Mouse (Mus musculus) forebrain, embryonic 16.5 days (tissue): ENCODE data around the gene Hist2h2ab. TPM values are rescaled to one million over a fixed set of nuclear protein-coding genes. Genes with fewer than 3 reads are reported as not detected.

Experiments used
- ATAC-seq: fragments of 200-750 bp; cut with Nextera tagmentation; 2 replicates; pipeline ENCODE4 v1.8.0; 2017; ENCODE audit warnings: mild to moderate bottlenecking, moderate library complexity
- H3K27ac ChIP-seq: fragments of 300-500 bp; sonication (generic); 2 replicates; pipeline ENCODE4 v1.5.1; 2014; ENCODE audit warnings: low read length, control low read depth
- H3K27me3 ChIP-seq: fragments of 300-500 bp; sonication (generic); replicated peaks from 2 replicates; pipeline ENCODE4 v1.6.1; 2014; ENCODE audit warnings: low read length; ENCODE audit not compliant: control insufficient read depth, insufficient read depth
- H3K36me3 ChIP-seq: fragments of 300-500 bp; sonication (generic); 2 replicates; pipeline ENCODE4 v1.6.1; 2014; ENCODE audit not compliant: control insufficient read depth, insufficient read depth
- H3K4me1 ChIP-seq: fragments of 300-500 bp; sonication (generic); replicated peaks from 2 replicates; pipeline ENCODE4 v1.6.1; 2014; ENCODE audit warnings: low read length; ENCODE audit not compliant: control insufficient read depth, insufficient read depth
- H3K4me2 ChIP-seq: fragments of 300-500 bp; sonication (generic); 2 replicates; pipeline ENCODE4 v1.6.1; 2014; ENCODE audit warnings: mild to moderate bottlenecking, low read length, control low read depth
- H3K4me3 ChIP-seq: fragments of 300-500 bp; sonication (generic); replicated peaks from 2 replicates; pipeline ENCODE4 v1.5.1; 2014; ENCODE audit warnings: mild to moderate bottlenecking, low read length, control low read depth
- H3K9ac ChIP-seq: fragments of 300-500 bp; sonication (generic); replicated peaks from 2 replicates; pipeline ENCODE4 v1.6.1; 2014; ENCODE audit warnings: low read depth, low read length, control low read depth
- H3K9me3 ChIP-seq: fragments of 300-500 bp; sonication (generic); 2 replicates; pipeline ENCODE4 v1.6.1; 2016; ENCODE audit warnings: low read length; ENCODE audit not compliant: control insufficient read depth
- WGBS: fragments of 180-500 bp; shearing (Covaris S2); extraction: QIAGEN DNeasy Blood & Tissue Kit; methylation state at CpG from one replicate; pipeline ENCODE4 v1.1.7; 2014; 5-methylcytosine and 5-hydroxymethylcytosine counted together
- polyA plus RNA-seq: library from polyadenylated mRNA; unstranded; fragments of >200 nt; fragmentation: Nextera tagmentation; extraction: Ambion mirVana; gene quantifications from 2 replicates; pipeline ENCODE4 v1.2.1, GENCODE M21; 2015

Hist2h2ab gene
- polyA plus RNA-seq, 1 experiment from 2014 or later: not detected

GRCm38 (mm10) chr3:96250890-96251289 lies 31.2 kb downstream of the Hist2h2ab start:
- H3K9ac ChIP-seq: no peak overlapping the region
- ATAC-seq: no peak
- H3K4me3 ChIP-seq: no peak overlapping the region
- no peak overlapping the region for H3K4me2 ChIP-seq
- no peaks in the 10 kb centered on the region for H3K36me3 ChIP-seq
- peaks cover 5% of the 10 kb centered on the region for H3K4me1 ChIP-seq
- no peaks in the 10 kb centered on the region for H3K9me3 ChIP-seq
- H3K27ac ChIP-seq: no peak overlapping the region
- 70% methylated on average over 3 of the region's 3 CpGs for WGBS
- no peaks in the 10 kb centered on the region for H3K27me3 ChIP-seq

GRCm38 (mm10) chr3:96251787-96252186 lies 32.1 kb downstream of the Hist2h2ab start:
- Histone ChIP-seq H3K27ac (no peak overlapping the region), H3K9ac (no peak overlapping the region), H3K4me1 (peaks cover 5% of the 10 kb centered on the region), H3K27me3 (no peaks in the 10 kb centered on the region), H3K4me3 (no peak overlapping the region), H3K36me3 (no peaks in the 10 kb centered on the region), H3K9me3 (no peaks in the 10 kb centered on the region), H3K4me2 (no peak overlapping the region)
- no peak for ATAC-seq
- 92% methylated on average over 3 of the region's 3 CpGs for WGBS

GRCm38 (mm10) chr3:96254683-96255355 lies 35.2 kb downstream of the Hist2h2ab start:
- H3K27ac ChIP-seq: no peak overlapping the region
- H3K4me2 ChIP-seq: no peak overlapping the region
- no peak overlapping the region for H3K9ac ChIP-seq
- 54% methylated on average over 10 of the region's 10 CpGs for WGBS
- H3K27me3 ChIP-seq: no peaks in the 10 kb centered on the region
- H3K36me3 ChIP-seq: no peaks in the 10 kb centered on the region
- H3K4me1 ChIP-seq: no peaks in the 10 kb centered on the region
- no peak for ATAC-seq
- H3K9me3 ChIP-seq: no peaks in the 10 kb centered on the region
- H3K4me3 ChIP-seq: no peak overlapping the region

DNA sequence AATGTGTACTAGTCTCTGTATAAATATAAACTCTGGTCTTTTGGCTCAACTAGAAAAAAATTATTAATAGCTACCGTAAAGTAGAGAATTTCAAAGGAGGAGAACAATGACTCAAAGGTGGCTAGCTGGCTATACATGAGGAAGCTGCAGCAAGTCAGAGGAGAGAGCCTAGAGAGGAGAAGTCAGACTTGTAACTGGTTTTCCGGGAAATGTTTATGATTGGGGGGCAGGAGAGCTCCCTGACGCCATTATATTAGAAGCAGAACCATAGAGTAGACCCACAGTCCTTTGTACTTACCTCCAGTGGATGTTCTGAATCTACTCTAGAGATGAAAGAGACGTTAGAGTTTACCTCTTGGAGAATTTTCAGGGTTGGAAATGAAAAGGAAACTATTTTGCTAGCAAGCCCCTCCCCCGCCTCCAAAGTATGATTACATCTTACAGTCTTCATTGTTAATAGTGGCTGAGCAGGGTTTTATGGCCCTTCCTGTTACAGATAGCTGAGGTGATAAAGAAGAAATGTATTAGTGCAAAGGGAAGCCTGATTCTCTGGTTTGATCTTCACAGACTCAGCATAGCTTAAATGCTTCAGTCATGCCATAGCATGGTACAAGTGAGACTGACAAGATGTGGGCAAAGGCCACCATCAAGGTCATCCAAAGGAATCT lies 36.4 kb downstream of the Hist2h2ab start:
- Histone ChIP-seq H3K9ac (no peak overlapping the region), H3K9me3 (no peaks in the 10 kb centered on the region), H3K4me2 (no peak overlapping the region), H3K27ac (no peak overlapping the region), H3K4me1 (no peaks in the 10 kb centered on the region), H3K4me3 (no peak overlapping the region), H3K36me3 (no peaks in the 10 kb centered on the region), H3K27me3 (no peaks in the 10 kb centered on the region)
- no peak for ATAC-seq
- WGBS: 82% methylated on average over 5 of the region's 5 CpGs

- Histone ChIP-seq H3K27me3 (no peaks in the 10 kb centered on the region), H3K4me1 (peaks cover 5% of the 10 kb centered on the region), H3K36me3 (no peaks in the 10 kb centered on the region), H3K27ac (no peak overlapping the region), H3K4me3 (no peak overlapping the region), H3K9me3 (no peaks in the 10 kb centered on the region), H3K4me2 (no peak overlapping the region), H3K9ac (no peak overlapping the region)
- 80% methylated on average over 3 of the region's 3 CpGs for WGBS
- no peak for ATAC-seq
Measured at GRCm38 (mm10) chr3:96257190-96257589, 37.5 kb downstream of the Hist2h2ab start.

DNA sequence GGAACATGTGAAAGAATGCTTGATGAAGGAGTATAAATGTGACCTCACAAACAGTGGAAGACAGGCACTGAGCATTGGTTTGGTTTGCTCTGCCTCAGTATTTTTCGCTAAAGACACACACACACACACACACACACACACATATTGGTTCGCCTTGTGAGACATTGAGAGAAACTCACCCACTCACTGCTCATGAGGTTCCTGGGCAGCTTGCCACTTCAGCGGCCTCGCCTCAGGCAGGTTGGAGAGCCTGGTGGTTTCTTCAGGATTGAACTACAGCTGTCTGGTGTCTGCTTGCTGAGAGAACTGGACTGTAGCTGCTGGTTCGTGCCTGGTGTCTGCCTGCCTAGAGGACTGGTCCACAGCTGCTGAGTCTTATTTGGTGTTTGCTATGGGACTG lies 40.6 kb downstream of the Hist2h2ab start:
- 88% methylated on average over 5 of the region's 5 CpGs for WGBS
- no peaks in the 10 kb centered on the region for H3K27me3 ChIP-seq
- H3K4me1 ChIP-seq: peaks cover 17% of the 10 kb centered on the region
- H3K9me3 ChIP-seq: no peaks in the 10 kb centered on the region
- H3K9ac ChIP-seq: no peak overlapping the region
- no peak overlapping the region for H3K27ac ChIP-seq
- ATAC-seq: no peak
- no peaks in the 10 kb centered on the region for H3K36me3 ChIP-seq
- H3K4me3 ChIP-seq: no peak overlapping the region
- no peak overlapping the region for H3K4me2 ChIP-seq

- Histone ChIP-seq H3K27ac (peak overlapping the region; percentile 98), H3K9ac (no peak overlapping the region; the same call in 1 of the 2 replicates), H3K4me2 (peak overlapping the region; percentile 85), H3K9me3 (no peaks in the 10 kb centered on the region), H3K4me3 (peak overlapping the region; percentile 69), H3K27me3 (no peaks in the 10 kb centered on the region), H3K36me3 (no peaks in the 10 kb centered on the region), H3K4me1 (peaks cover 17% of the 10 kb centered on the region)
- ATAC-seq: no peak
- 54% methylated on average over 3 of the region's 3 CpGs for WGBS
Measured at GRCm38 (mm10) chr3:96261623-96262022, 42.0 kb downstream of the Hist2h2ab start.

- Histone ChIP-seq H3K36me3 (no peaks in the 10 kb centered on the region), H3K9ac (peak overlapping the region; percentile 83), H3K9me3 (no peaks in the 10 kb centered on the region), H3K4me1 (peaks cover 17% of the 10 kb centered on the region), H3K27ac (peak overlapping the region; percentile 98), H3K4me3 (peak overlapping the region; percentile 69), H3K4me2 (peak overlapping the region; percentile 85), H3K27me3 (no peaks in the 10 kb centered on the region)
- under 1% methylated on average over 19 of the region's 19 CpGs for WGBS
- peak; percentile 71 for ATAC-seq
Measured at GRCm38 (mm10) chr3:96262216-96262875, 42.7 kb downstream of the Hist2h2ab start.

DNA sequence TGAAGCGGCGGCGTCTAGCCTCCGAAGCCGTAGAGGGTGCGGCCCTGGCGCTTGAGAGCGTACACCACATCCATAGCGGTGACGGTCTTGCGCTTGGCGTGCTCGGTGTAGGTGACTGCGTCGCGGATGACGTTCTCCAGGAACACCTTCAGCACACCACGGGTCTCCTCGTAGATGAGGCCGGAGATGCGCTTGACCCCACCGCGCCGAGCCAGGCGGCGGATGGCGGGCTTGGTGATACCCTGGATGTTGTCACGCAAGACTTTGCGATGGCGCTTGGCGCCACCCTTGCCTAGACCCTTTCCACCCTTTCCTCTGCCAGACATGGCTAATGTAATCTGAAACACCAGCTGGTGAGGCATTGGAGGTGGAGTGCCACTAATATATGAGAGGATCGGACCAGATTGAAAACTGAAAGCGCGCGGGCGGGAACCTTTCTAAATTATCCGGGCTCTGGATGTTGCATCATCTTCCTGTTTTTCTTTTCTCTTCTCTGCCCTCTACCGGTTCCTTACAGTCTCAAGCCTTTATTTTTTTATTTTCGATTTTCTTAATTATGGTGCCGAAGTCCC lies 43.4 kb downstream of the Hist2h2ab start, which contains the start of gene Hist2h4:
Gene Hist2h4, minus strand, starts transcription at position 333 of the 572 bp plus-strand sequence.
- Histone ChIP-seq H3K4me2 (peak within 1 kb of the TSS; percentile 85), H3K4me1 (peaks cover 22% of the 10 kb centered on the region), H3K4me3 (peak within 1 kb of the TSS; percentile 69), H3K27me3 (no peaks in the 10 kb centered on the region), H3K27ac (peak within 1 kb of the TSS; percentile 98), H3K9me3 (no peaks in the 10 kb centered on the region), H3K9ac (peak within 1 kb of the TSS; percentile 83), H3K36me3 (no peaks in the 10 kb centered on the region)
- ATAC-seq: peak; percentile 91
- 0% methylated on average over 40 of the region's 40 CpGs for WGBS
